Comparison of ENCODE assay signal across 34 mouse cellular contexts in the genomic region with DNA sequence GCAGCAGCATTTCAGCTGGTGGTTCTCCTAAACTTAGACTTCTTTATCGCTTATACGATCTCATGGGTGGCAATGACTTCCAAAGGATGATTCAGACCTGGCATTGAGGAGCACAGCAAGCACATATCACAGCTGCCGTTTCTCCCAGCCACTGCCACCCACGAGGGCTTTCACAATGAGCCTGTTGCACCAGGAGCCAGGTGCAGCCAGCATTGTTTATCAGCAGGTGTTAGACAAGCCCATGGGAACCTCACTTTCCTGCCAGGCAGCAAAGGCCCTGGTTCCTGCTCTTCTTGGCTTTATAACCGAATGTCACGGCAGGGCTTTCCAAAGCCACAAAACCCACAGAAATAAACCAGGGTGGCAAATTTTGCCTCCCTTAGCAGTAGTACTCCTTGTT.
A peak's percentile ranks its signal among the peaks of the same experiment; 100 is the strongest.
DNase-seq lines count a peak whose midpoint lies in the region; ATAC-seq and TF ChIP-seq lines count a peak whose summit lies in the region.
"Had no signal": no experiment of that assay in that cellular context is flagged by ENCODE, and none has a peak within 500 bp of the region (broad histone marks: within the 10 kb centered on the region; RNA-seq: fewer than 3 reads in every experiment).

No protein-coding gene starts in this region.

- no peak overlapping the region for H3K4me2 ChIP-seq in hindbrain, postnatal 0 days (ENCODE audit: low read depth, low read length)
- no peak overlapping the region for H3K4me2 ChIP-seq in hindbrain, embryonic 14.5 days (replicated peaks)
- H3K4me2 ChIP-seq: embryonic facial prominence, embryonic 13.5 days; forebrain, embryonic 12.5 days; heart, embryonic 13.5 days; intestine, embryonic 15.5 days; neural tube, embryonic 13.5 days had no signal

- H3K4me1 ChIP-seq in hindbrain, postnatal 0 days (ENCODE audit: insufficient read depth, low read length), result peaks cover 9% of the 10 kb centered on the region; the same call in 1 of the 2 replicates
- no peaks in the 10 kb centered on the region; the same call in 1 of the 2 replicates for H3K4me1 ChIP-seq in hindbrain, embryonic 14.5 days (replicated peaks; ENCODE audit: control insufficient read depth, insufficient read depth, low read length)
- H3K4me1 ChIP-seq: intestine, embryonic 15.5 days had no signal

- no peak for ATAC-seq in hindbrain, postnatal 0 days
- no peak for ATAC-seq in hindbrain, embryonic 14.5 days (ENCODE audit: low FRiP score)
- ATAC-seq: forebrain, postnatal 0 days; hindbrain, embryonic 16.5 days; intestine, embryonic 15.5 days; midbrain, embryonic 16.5 days had no signal

- TF ChIP-seq POLR2A in brain, embryonic 14.5 days (IDR thresholded peaks at IDR 0.05; ENCODE audit: borderline replicate concordance, extremely low read depth, insufficient read depth, insufficient read length, poor library complexity, severe bottlenecking), result no peak

- H3K27ac ChIP-seq in hindbrain, postnatal 0 days, result peak overlapping the region; percentile 32; the same call in 1 of the 2 replicates
- H3K27ac ChIP-seq in hindbrain, embryonic 14.5 days, result no peak overlapping the region
- H3K27ac ChIP-seq: embryonic facial prominence, embryonic 13.5 days; forebrain, embryonic 12.5 days; heart, embryonic 13.5 days; hindbrain, embryonic 10.5 days; intestine, embryonic 15.5 days; liver, embryonic 14.5 days; macrophage; neural tube, embryonic 13.5 days; stomach, postnatal 0 days had no signal

- no peaks in the 10 kb centered on the region for H3K27me3 ChIP-seq in hindbrain, postnatal 0 days (ENCODE audit: insufficient read depth, low read length)
- H3K27me3 ChIP-seq in hindbrain, embryonic 14.5 days (ENCODE audit: control insufficient read depth, insufficient read depth, low read length), result no peaks in the 10 kb centered on the region
- H3K27me3 ChIP-seq: embryonic facial prominence, embryonic 13.5 days; forebrain, embryonic 12.5 days; intestine, embryonic 15.5 days; neural tube, embryonic 13.5 days had no signal

- H3K9ac ChIP-seq in hindbrain, postnatal 0 days (replicated peaks; ENCODE audit: low read length), result no peak overlapping the region
- no peak overlapping the region for H3K9ac ChIP-seq in hindbrain, embryonic 14.5 days
- H3K9ac ChIP-seq: embryonic facial prominence, embryonic 13.5 days; forebrain, embryonic 12.5 days; forebrain, postnatal 0 days; heart, embryonic 13.5 days; intestine, embryonic 15.5 days; liver, embryonic 14.5 days; neural tube, embryonic 13.5 days had no signal

- no peaks in the 10 kb centered on the region for H3K36me3 ChIP-seq in hindbrain, postnatal 0 days (ENCODE audit: insufficient read depth, low read length)
- H3K36me3 ChIP-seq in hindbrain, embryonic 14.5 days (replicated peaks; ENCODE audit: control insufficient read depth, insufficient read depth), result no peaks in the 10 kb centered on the region
- H3K36me3 ChIP-seq: embryonic facial prominence, embryonic 13.5 days; forebrain, embryonic 12.5 days; heart, embryonic 13.5 days; intestine, embryonic 15.5 days; neural tube, embryonic 13.5 days had no signal

- TF ChIP-seq CTCF in hindbrain, postnatal 0 days (IDR thresholded peaks at IDR 0.05; ENCODE audit: low read depth), result no peak
- no peak for TF ChIP-seq CTCF in brain, embryonic 14.5 days (IDR thresholded peaks at IDR 0.05; ENCODE audit: borderline replicate concordance, extremely low read depth, insufficient read depth, insufficient read length)

- no peak overlapping the region for H3K4me3 ChIP-seq in hindbrain, postnatal 0 days (ENCODE audit: low read length)
- no peak overlapping the region for H3K4me3 ChIP-seq in hindbrain, embryonic 14.5 days (replicated peaks; ENCODE audit: low read length)
- H3K4me3 ChIP-seq: embryonic facial prominence, embryonic 13.5 days; erythroblast, embryonic 14.5 days; forebrain, embryonic 12.5 days; heart, embryonic 13.5 days; hindbrain, embryonic 10.5 days; intestine, embryonic 15.5 days; neural tube, embryonic 13.5 days had no signal

- no peaks in the 10 kb centered on the region for H3K9me3 ChIP-seq in hindbrain, postnatal 0 days (ENCODE audit: low read length)
- peaks cover 11% of the 10 kb centered on the region for H3K9me3 ChIP-seq in hindbrain, embryonic 14.5 days (ENCODE audit: control insufficient read depth, low read length)
- H3K9me3 ChIP-seq: intestine, embryonic 15.5 days had no signal

- WGBS in hindbrain, postnatal 0 days, result 67% methylated on average over 6 of the region's 6 CpGs
- WGBS in hindbrain, embryonic 14.5 days, result 69% methylated on average over 6 of the region's 6 CpGs

- DNase-seq in hindbrain, postnatal 0 days (ENCODE audit: low spot score), result no peak
- no peak for DNase-seq in hindbrain, embryonic 14.5 days (ENCODE audit: low spot score)
- peak; percentile 26 to 35 for DNase-seq in right cerebral cortex, postnatal 10 days (ENCODE audit: low spot score in 2 of 2)
- no peak for DNase-seq in right cerebral cortex, adult 2 months (ENCODE audit: low spot score in 2 of 2)
- DNase-seq in brain, embryonic 14.5 days (ENCODE audit: low read depth), result peak; percentile 43
- peak; percentile 99 for DNase-seq in gonadal fat pad, adult 2 months (ENCODE audit: low read depth)
- DNase-seq in urinary bladder, postnatal 14 days (ENCODE audit: low spot score), result no peak
- DNase-seq: adrenal gland, postnatal 36 days; B cell, adult 2 months; cerebellum, adult 8-10 months; cerebellum, postnatal 36 days; forebrain, postnatal 0 days; heart, adult 18-20 months; heart, postnatal 14 days; kidney, adult 2 months; kidney, postnatal 36 days; layer of hippocampus, postnatal 36 days; liver; lung, adult 2 months; lung, postnatal 10 days; right cerebral cortex, postnatal 14 days; spleen, adult 18-20 months had no signal

Comparison
In these comparisons a context has a peak if more than half of its experiments do, and no peak if none do; other contexts are left out.
1. DNase-seq: peak in right cerebral cortex, postnatal 10 days (2 of 2), brain, embryonic 14.5 days (single experiment) and gonadal fat pad, adult 2 months (single experiment); none in hindbrain, postnatal 0 days (single experiment), hindbrain, embryonic 14.5 days (single experiment), right cerebral cortex, adult 2 months (0 of 2) and urinary bladder, postnatal 14 days (single experiment).